Mouse (Mus musculus) kidney, adult 2 months (tissue): ENCODE results near the gene Zfp213. TPM values are rescaled to one million over a fixed set of nuclear protein-coding genes. Genes with fewer than 3 reads are reported as not detected.
"Not testable (repeated sequence)": the region's sequence is repeated elsewhere in the genome, so short reads cannot be mapped to it uniquely, and the experiment has no call there.

ENCODE experiments used
- DNase-seq: peaks from one replicate; pipeline ENCODE4 v3.0.0; 2021
- H3K27ac ChIP-seq: fragments of 200-500 bp; 2 replicates; pipeline ENCODE4 v1.5.1; 2012; ENCODE audit warnings: low read depth, low read length, control low read depth, inconsistent platforms; ENCODE audit not compliant: insufficient read depth
- H3K27me3 ChIP-seq: fragments of 200-500 bp; replicated peaks from 2 replicates; pipeline ENCODE4 v1.6.1; 2012; ENCODE audit warnings: mild to moderate bottlenecking, moderate library complexity, low read length, inconsistent platforms; ENCODE audit not compliant: control insufficient read depth, insufficient read depth
- H3K36me3 ChIP-seq: fragments of 200-500 bp; 2 replicates; pipeline ENCODE4 v1.6.1; 2012; ENCODE audit warnings: mild to moderate bottlenecking, moderate library complexity, low read length, inconsistent platforms; ENCODE audit not compliant: control insufficient read depth, insufficient read depth
- H3K4me1 ChIP-seq: fragments of 200-500 bp; 2 replicates; pipeline ENCODE4 v1.6.1; 2011; ENCODE audit warnings: low read length; ENCODE audit not compliant: control insufficient read depth, insufficient read depth
- H3K4me3 ChIP-seq: fragments of 200-500 bp; 2 replicates; pipeline ENCODE4 v1.5.1; 2011; ENCODE audit warnings: mild to moderate bottlenecking, low read depth, low read length, control low read depth; ENCODE audit not compliant: insufficient read depth
- CTCF ChIP-seq: fragments of 200-500 bp; conservative IDR thresholded peaks from 2 replicates; pipeline ENCODE4 v1.5.1; 2011; ENCODE audit warnings: low read depth, mild to moderate bottlenecking, control low read depth, low read length, moderate library complexity, mixed read lengths; ENCODE audit not compliant: insufficient read depth, insufficient read length
- POLR2A ChIP-seq: fragments of 200-500 bp; IDR thresholded peaks from one replicate; pipeline ENCODE4 v1.6.1; 2011; ENCODE audit warnings: low read depth, low read length, control low read depth
- WGBS: fragments of 180-500 bp; shearing (Covaris S2); methylation state at CpG from one replicate; pipeline ENCODE4 v1.1.7; 2018; 5-methylcytosine and 5-hydroxymethylcytosine counted together
- polyA plus RNA-seq: library from polyadenylated mRNA; depleted of rRNA; stranded (reverse); fragments of >200 nt; gene quantifications from 2 replicates; pipeline ENCODE4 v1.2.3, GENCODE M21; 2012

Gene Zfp213
- polyA plus RNA-seq, 1 experiment, result 12.0 TPM

DNA sequence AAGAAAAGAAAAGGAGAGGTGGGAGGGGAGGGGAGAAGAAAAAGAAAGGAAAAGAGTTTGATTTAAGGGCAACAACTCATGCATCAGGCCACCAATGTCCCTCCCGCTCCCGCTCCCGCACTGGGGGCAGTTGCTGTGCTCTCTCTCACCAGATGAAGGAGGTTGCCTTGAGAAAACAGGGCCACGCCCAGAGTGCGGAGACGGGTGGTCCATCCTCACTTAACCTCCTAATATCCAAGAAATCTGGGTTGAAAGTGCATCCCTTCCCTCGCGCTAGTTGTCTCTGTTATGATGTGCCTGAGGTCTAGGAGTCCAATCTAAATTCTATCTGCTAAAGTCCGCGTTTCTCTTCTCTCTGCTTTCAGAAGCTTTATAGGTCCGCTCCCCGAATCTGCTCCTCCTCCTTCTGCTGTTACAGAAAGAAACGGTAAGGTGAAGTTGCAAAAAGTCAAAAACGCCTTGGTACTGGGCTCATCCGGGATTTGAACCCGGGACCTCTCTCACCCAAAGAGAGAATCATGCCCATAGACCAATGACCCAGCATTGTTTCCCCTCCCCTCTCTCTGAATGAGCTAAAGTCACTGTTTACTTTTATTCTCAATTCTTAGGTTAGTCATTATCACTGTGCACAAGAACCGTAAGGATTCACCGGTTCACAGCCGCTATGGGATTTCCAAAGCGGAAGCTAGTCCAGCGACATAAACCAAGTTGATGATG is 25.6 kb downstream of the Zfp213 start:
- TF ChIP-seq CTCF, result no peak
- TF ChIP-seq POLR2A, result no peak
- no peaks in the 10 kb centered on the region for H3K36me3 ChIP-seq
- no peak overlapping the region for H3K4me3 ChIP-seq
- H3K4me1 ChIP-seq, result no peaks in the 10 kb centered on the region
- H3K27ac ChIP-seq, result no peak overlapping the region
- 19% methylated on average over 21 of the region's 21 CpGs for WGBS
- DNase-seq, result no peak
- H3K27me3 ChIP-seq, result no peaks in the 10 kb centered on the region; the same call in 1 of the 2 replicates

- H3K4me3 ChIP-seq, result no peak overlapping the region
- H3K36me3 ChIP-seq, result no peaks in the 10 kb centered on the region
- WGBS, result 13% methylated on average over 27 of the region's 27 CpGs
- H3K27me3 ChIP-seq, result no peaks in the 10 kb centered on the region; the same call in 1 of the 2 replicates
- TF ChIP-seq CTCF (no peak), POLR2A (no peak)
- H3K27ac ChIP-seq, result no peak overlapping the region
- H3K4me1 ChIP-seq, result no peaks in the 10 kb centered on the region
- no peak for DNase-seq
Measured at GRCm38 (mm10) chr17:23537554-23538255, 26.3 kb downstream of the Zfp213 start.

DNA sequence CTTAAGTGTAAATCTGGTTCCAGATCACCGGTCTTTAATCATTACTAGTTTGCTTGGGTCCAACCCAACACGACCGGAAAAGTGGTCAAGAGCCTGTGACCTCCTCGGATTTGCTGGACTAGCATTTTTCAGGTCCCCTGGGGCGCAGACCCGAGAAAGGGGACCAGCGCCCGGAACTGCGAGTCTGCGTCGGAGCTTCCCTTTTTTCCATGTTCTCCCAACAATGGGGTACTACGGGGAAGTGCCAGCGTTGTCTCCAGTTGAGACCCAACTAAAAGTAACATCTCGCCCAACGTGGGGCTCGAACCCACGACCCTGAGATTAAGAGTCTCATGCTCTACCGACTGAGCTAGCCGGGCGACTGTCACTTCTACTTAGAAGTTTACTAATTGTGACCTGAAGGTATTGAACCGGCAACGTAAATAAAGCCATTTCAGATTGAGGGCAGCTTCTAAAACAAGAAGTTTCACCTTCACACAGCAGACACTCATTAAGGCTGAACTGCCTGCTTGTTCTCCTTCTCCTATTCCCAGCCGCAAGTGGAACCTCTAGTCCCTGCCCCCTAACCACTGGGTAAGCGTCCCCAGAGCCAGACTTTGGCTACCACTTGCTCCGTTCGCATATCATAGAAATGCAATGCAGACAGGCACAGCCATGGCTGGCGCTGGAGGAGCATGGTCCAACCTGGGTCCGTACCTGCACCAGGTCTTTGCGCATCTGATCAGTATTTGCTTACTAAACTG is 28.8 kb downstream of the Zfp213 start:
- H3K4me3 ChIP-seq, result not testable (repeated sequence)
- DNase-seq, result peak; percentile 43
- 3% methylated on average over 17 of the region's 29 CpGs for WGBS

GRCm38 (mm10) chr17:23533591-23534490 is 30.2 kb downstream of the Zfp213 start:
- H3K27ac ChIP-seq, H3K27me3 ChIP-seq, H3K36me3 ChIP-seq, DNase-seq, H3K4me1 ChIP-seq, H3K4me3 ChIP-seq: not testable (repeated sequence)
- WGBS, result 12% methylated on average over 12 of the region's 23 CpGs

More for the DNA sequence above, 28.8 kb downstream of the Zfp213 start:
- not testable (repeated sequence) for H3K36me3 ChIP-seq, H3K27me3 ChIP-seq, H3K27ac ChIP-seq, H3K4me1 ChIP-seq

DNA sequence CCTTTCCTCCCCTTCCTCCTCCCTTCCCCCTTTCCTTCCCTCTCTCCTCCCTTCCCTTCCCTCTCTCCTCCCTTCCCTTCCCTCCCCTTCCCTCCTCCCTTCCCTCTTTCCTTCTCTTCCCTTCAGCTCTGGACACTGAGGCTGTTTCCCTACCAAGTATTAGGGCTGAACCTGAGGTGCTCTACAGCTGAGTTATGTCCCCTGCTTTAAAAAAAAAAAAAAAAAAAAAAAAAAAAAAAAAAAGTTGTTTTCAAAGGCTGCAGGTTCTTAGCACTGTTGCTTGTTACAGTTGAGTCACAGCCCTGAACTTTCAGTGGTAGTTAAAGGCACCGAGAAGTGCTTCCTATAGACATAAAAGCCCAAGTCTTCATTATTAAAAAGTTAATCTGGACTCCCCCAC is 32.6 kb downstream of the Zfp213 start:
- not testable (repeated sequence) for H3K27ac ChIP-seq, H3K27me3 ChIP-seq, DNase-seq, H3K4me3 ChIP-seq, H3K36me3 ChIP-seq, H3K4me1 ChIP-seq
- 21% methylated on average over 1 of the region's 1 CpGs for WGBS

- WGBS, result 59% methylated on average over 30 of the region's 30 CpGs
- not testable (repeated sequence) for H3K27ac ChIP-seq, H3K27me3 ChIP-seq, H3K4me3 ChIP-seq, H3K4me1 ChIP-seq, DNase-seq, H3K36me3 ChIP-seq
Measured at GRCm38 (mm10) chr17:23522941-23523732, 40.9 kb downstream of the Zfp213 start.
